Mouse (Mus musculus): ENCODE measurements at regions not wholly inside any gene's neighbourhood (a gene's known extent, or its start where the extent isn't known, plus 50 kb on each side); places are given as distances from the start of the nearest gene placed in this dataset.

GRCm38 (mm10) chr16:25042669-25043440 is 243.8 kb upstream of the Tprg start:
- no peak for DNase-seq (ENCODE audit: low spot score)

GRCm38 (mm10) chr16:25044637-25045036 is 242.0 kb upstream of the Tprg start:
- no peak for DNase-seq (ENCODE audit: low spot score)

GRCm38 (mm10) chr16:25047726-25048125 is 238.9 kb upstream of the Tprg start:
- DNase-seq (ENCODE audit: low spot score): no peak

- DNase-seq (ENCODE audit: low spot score): no peak
Measured at GRCm38 (mm10) chr16:25049928-25050510, 236.6 kb upstream of the Tprg start.

- DNase-seq (ENCODE audit: low spot score): no peak
Measured at GRCm38 (mm10) chr16:25051044-25051443, 235.6 kb upstream of the Tprg start.

GRCm38 (mm10) chr16:25052428-25052827 is 234.2 kb upstream of the Tprg start:
- no peak for DNase-seq (ENCODE audit: low spot score)

GRCm38 (mm10) chr16:25052917-25053343 is 233.7 kb upstream of the Tprg start:
- no peak for DNase-seq (ENCODE audit: low spot score)

GRCm38 (mm10) chr16:25054304-25054703 is 232.3 kb upstream of the Tprg start:
- no peak for DNase-seq (ENCODE audit: low spot score)

- no peak for DNase-seq (ENCODE audit: low spot score)
Measured at GRCm38 (mm10) chr16:25055376-25055775, 231.2 kb upstream of the Tprg start.

- DNase-seq (ENCODE audit: low spot score): no peak
Measured at GRCm38 (mm10) chr16:25058051-25058747, 228.4 kb upstream of the Tprg start.

- peak; percentile 91 for DNase-seq (ENCODE audit: low spot score)
Measured at GRCm38 (mm10) chr16:25058812-25059501, 227.7 kb upstream of the Tprg start.

GRCm38 (mm10) chr16:25059504-25059992 is 227.1 kb upstream of the Tprg start:
- DNase-seq (ENCODE audit: low spot score): no peak

GRCm38 (mm10) chr16:25060266-25060665 is 226.4 kb upstream of the Tprg start:
- no peak for DNase-seq (ENCODE audit: low spot score)

GRCm38 (mm10) chr16:25061631-25062030 is 225.0 kb upstream of the Tprg start:
- no peak for DNase-seq (ENCODE audit: low spot score)

- no peak for DNase-seq (ENCODE audit: low spot score)
Measured at GRCm38 (mm10) chr16:25063981-25064380, 222.6 kb upstream of the Tprg start.

GRCm38 (mm10) chr16:25064538-25064937 is 222.1 kb upstream of the Tprg start:
- peak; percentile 66 for DNase-seq (ENCODE audit: low spot score)

GRCm38 (mm10) chr16:25066822-25067221 is 219.8 kb upstream of the Tprg start:
- no peak for DNase-seq (ENCODE audit: low spot score)

GRCm38 (mm10) chr16:25067276-25068249 is 219.1 kb upstream of the Tprg start:
- no peak for DNase-seq (ENCODE audit: low spot score)

GRCm38 (mm10) chr16:25080811-25081210 is 205.8 kb upstream of the Tprg start:
- no peak for DNase-seq (ENCODE audit: low spot score)

GRCm38 (mm10) chr16:25083729-25084128 is 202.9 kb upstream of the Tprg start:
- DNase-seq (ENCODE audit: low spot score): no peak
